Mouse (Mus musculus): ENCODE results near the gene B830017H08Rik. TPM values are rescaled to one million over a fixed set of nuclear protein-coding genes. Genes with fewer than 3 reads are reported as not detected.

The B830017H08Rik gene
- polyA plus RNA-seq, 1 experiment from 2014 or later: 0.37 TPM

- Histone ChIP-seq H3K4me1 (ENCODE audit: control insufficient read depth, insufficient read depth, low read length) (no peaks in the 10 kb centered on the region), H3K27me3 (ENCODE audit: control insufficient read depth, insufficient read depth, low read length) (peaks cover 12% of the 10 kb centered on the region), H3K4me3 (ENCODE audit: low read depth, low read length) (no peak overlapping the region), H3K9ac (ENCODE audit: low read length) (no peak overlapping the region), H3K9me3 (ENCODE audit: control insufficient read depth, low read length) (no peaks in the 10 kb centered on the region), H3K27ac (ENCODE audit: low read depth, low read length) (no peak overlapping the region), H3K36me3 (ENCODE audit: control insufficient read depth, insufficient read depth, low read length) (no peaks in the 10 kb centered on the region), H3K4me2 (no peak overlapping the region)
- ATAC-seq (ENCODE audit: low FRiP score) (no peak), DNase-seq (ENCODE audit: low spot score, missing footprints) (no peak)
- WGBS: 77% methylated on average over 2 of the region's 2 CpGs
Observed at GRCm38 (mm10) chr16:17826500-17826899, 6.4 kb upstream of the B830017H08Rik start.

DNA sequence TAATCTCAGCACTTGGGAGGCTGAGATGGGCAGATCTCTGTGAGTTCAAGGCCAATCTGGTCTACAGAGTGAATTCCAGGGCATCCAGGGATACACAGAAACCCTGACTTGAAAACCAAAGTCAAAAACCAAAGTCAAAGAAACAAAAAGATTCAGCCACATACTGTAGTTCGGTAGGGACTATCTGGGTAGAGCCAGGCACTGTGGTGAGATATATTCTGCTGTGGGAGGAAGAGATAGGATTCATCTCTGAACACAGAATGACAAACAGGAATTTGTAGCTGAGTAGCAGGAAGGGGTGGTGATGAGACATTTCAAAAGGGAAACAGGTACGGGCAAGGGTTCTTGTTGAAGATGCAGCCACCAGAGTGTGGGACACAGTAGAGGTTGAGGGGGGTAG is 4.7 kb upstream of the B830017H08Rik start:
- no peaks in the 10 kb centered on the region for H3K9me3 ChIP-seq (ENCODE audit: control insufficient read depth, low read length)
- H3K9ac ChIP-seq (ENCODE audit: low read length): no peak overlapping the region
- H3K4me1 ChIP-seq (ENCODE audit: control insufficient read depth, insufficient read depth, low read length): peaks cover 3% of the 10 kb centered on the region; the same call in 1 of the 2 replicates
- DNase-seq (ENCODE audit: low spot score, missing footprints) (no peak), ATAC-seq (ENCODE audit: low FRiP score) (no peak)
- H3K27ac ChIP-seq (ENCODE audit: low read depth, low read length): no peak overlapping the region
- 90% methylated on average over 2 of the region's 2 CpGs for WGBS
- H3K4me2 ChIP-seq: no peak overlapping the region
- H3K4me3 ChIP-seq (ENCODE audit: low read depth, low read length): no peak overlapping the region
- H3K27me3 ChIP-seq (ENCODE audit: control insufficient read depth, insufficient read depth, low read length): peaks cover 29% of the 10 kb centered on the region
- H3K36me3 ChIP-seq (ENCODE audit: control insufficient read depth, insufficient read depth, low read length): no peaks in the 10 kb centered on the region

- Histone ChIP-seq H3K4me2 (no peak overlapping the region), H3K9ac (ENCODE audit: low read length) (no peak overlapping the region), H3K4me3 (ENCODE audit: low read depth, low read length) (no peak overlapping the region), H3K27ac (ENCODE audit: low read depth, low read length) (no peak overlapping the region), H3K9me3 (ENCODE audit: control insufficient read depth, low read length) (no peaks in the 10 kb centered on the region), H3K27me3 (ENCODE audit: control insufficient read depth, insufficient read depth, low read length) (peaks cover 35% of the 10 kb centered on the region), H3K36me3 (ENCODE audit: control insufficient read depth, insufficient read depth, low read length) (no peaks in the 10 kb centered on the region), H3K4me1 (ENCODE audit: control insufficient read depth, insufficient read depth, low read length) (peaks cover 4% of the 10 kb centered on the region; the same call in 1 of the 2 replicates)
- 74% methylated on average over 3 of the region's 3 CpGs for WGBS
- ATAC-seq (ENCODE audit: low FRiP score): no peak
- no peak for DNase-seq (ENCODE audit: low spot score, missing footprints)
Observed at GRCm38 (mm10) chr16:17828867-17829266, 4.1 kb upstream of the B830017H08Rik start.

DNA sequence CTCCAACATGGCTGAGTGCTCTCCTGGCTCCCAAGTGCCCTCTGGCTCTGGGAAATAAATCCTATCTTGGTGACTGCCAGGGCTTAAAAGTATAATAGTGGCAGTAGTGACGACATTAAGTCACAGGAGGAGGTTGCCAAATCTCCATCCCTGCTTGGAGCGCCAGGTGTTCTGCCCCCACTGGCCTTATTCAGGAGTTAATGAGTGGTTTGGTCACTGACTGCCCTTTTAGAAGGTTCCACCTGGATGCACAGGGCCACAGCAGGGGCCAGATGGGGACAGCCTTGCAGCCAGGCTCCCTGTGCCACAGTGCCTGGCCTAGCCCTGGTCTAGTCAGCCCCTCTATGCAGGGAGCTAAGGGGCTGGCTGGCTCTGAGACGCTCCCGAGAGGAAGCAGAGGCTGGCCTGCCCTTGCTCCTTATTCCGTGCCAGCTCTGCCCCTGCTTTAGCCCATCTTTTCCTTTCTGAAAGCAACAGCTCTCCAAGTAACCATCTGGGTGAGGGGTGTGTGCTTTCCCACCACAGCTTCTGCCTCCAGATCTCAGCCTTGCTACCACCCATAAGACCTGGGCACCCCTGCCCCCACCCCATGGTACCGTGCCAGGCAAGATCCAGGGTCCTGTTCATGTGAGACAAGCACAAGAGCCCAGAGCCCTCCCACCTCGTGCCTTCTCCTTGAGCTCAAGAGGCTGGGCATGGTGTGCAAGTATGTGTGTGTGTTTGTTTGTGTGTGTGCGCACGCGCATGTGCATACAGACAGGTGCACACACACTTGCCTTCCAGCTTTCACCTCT is 2.3 kb upstream of the B830017H08Rik start:
- no peak for DNase-seq (ENCODE audit: low spot score, missing footprints)
- no peak overlapping the region for H3K4me3 ChIP-seq (ENCODE audit: low read depth, low read length)
- 55% methylated on average over 10 of the region's 10 CpGs for WGBS

DNA sequence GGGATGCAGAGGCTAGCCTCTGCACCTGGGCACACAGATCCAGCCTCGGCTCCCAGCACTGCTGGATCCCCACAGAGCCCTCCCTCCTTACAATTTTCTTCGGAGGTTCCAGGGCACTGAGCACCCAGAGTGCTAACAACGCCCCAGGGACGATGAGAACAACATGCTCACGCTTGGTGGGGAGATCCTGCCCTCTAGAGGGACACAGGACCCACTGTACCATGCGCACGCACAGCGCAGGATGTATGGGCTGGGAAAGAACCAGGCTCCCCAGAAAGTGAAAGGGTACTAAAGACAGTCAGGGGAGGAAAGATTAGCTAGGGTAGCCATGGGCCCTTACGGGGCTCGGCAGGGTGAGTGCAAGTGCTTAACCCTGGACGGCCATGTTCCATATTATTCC is 1.1 kb upstream of the B830017H08Rik start:
- H3K4me2 ChIP-seq: no peak overlapping the region
- H3K27me3 ChIP-seq (ENCODE audit: control insufficient read depth, insufficient read depth, low read length): peaks cover 62% of the 10 kb centered on the region
- H3K4me1 ChIP-seq (ENCODE audit: control insufficient read depth, insufficient read depth, low read length): peaks cover 6% of the 10 kb centered on the region
- ATAC-seq (ENCODE audit: low FRiP score) (no peak), DNase-seq (ENCODE audit: low spot score, missing footprints) (no peak)
- no peak overlapping the region for H3K9ac ChIP-seq (ENCODE audit: low read length)
- no peaks in the 10 kb centered on the region for H3K36me3 ChIP-seq (ENCODE audit: control insufficient read depth, insufficient read depth, low read length)
- 13% methylated on average over 11 of the region's 11 CpGs for WGBS
- H3K27ac ChIP-seq (ENCODE audit: low read depth, low read length): no peak overlapping the region
- H3K9me3 ChIP-seq (ENCODE audit: control insufficient read depth, low read length): no peaks in the 10 kb centered on the region
- H3K4me3 ChIP-seq (ENCODE audit: low read depth, low read length): no peak overlapping the region

More for the DNA sequence above, 2.3 kb upstream of the B830017H08Rik start:
- peaks cover 6% of the 10 kb centered on the region for H3K4me1 ChIP-seq (ENCODE audit: control insufficient read depth, insufficient read depth, low read length)
- H3K4me2 ChIP-seq: no peak overlapping the region
- no peak overlapping the region for H3K9ac ChIP-seq (ENCODE audit: low read length)
- no peaks in the 10 kb centered on the region for H3K9me3 ChIP-seq (ENCODE audit: control insufficient read depth, low read length)
- no peaks in the 10 kb centered on the region for H3K36me3 ChIP-seq (ENCODE audit: control insufficient read depth, insufficient read depth, low read length)
- H3K27ac ChIP-seq (ENCODE audit: low read depth, low read length): no peak overlapping the region
- peaks cover 52% of the 10 kb centered on the region for H3K27me3 ChIP-seq (ENCODE audit: control insufficient read depth, insufficient read depth, low read length)
- no peak for ATAC-seq (ENCODE audit: low FRiP score)

DNA sequence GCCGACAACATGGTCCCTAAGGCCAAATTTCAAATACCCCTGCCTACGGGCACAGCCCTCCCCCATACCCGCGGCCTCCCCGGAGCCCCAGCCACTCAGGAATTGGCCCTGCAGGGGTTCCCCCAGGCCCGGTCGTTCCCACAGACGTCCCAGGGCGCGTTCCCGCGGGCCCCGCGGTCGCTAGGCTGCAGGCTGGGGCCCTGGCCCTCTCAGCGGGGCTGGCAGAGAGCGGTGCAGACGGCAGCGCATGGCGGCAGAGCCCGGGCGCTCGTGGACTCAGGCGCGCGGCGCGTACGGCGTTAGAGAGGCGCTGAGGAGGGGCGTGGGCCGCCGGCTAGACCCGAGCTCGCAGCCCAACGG is 380 bp downstream of the B830017H08Rik start:
- peak; percentile 68 for ATAC-seq (ENCODE audit: low FRiP score)
- H3K27me3 ChIP-seq (ENCODE audit: control insufficient read depth, insufficient read depth, low read length): peaks cover 62% of the 10 kb centered on the region
- no peaks in the 10 kb centered on the region for H3K9me3 ChIP-seq (ENCODE audit: control insufficient read depth, low read length)
- under 1% methylated on average over 37 of the region's 37 CpGs for WGBS
- H3K36me3 ChIP-seq (ENCODE audit: control insufficient read depth, insufficient read depth, low read length): no peaks in the 10 kb centered on the region
- peak overlapping the region; percentile 57 for H3K4me3 ChIP-seq (ENCODE audit: low read depth, low read length)
- no peak overlapping the region for H3K27ac ChIP-seq (ENCODE audit: low read depth, low read length)
- DNase-seq (ENCODE audit: low spot score, missing footprints): peak; percentile 93
- peak overlapping the region; percentile 37 for H3K9ac ChIP-seq (ENCODE audit: low read length)
- peak overlapping the region; percentile 59 for H3K4me2 ChIP-seq
- peaks cover 6% of the 10 kb centered on the region for H3K4me1 ChIP-seq (ENCODE audit: control insufficient read depth, insufficient read depth, low read length)

DNA sequence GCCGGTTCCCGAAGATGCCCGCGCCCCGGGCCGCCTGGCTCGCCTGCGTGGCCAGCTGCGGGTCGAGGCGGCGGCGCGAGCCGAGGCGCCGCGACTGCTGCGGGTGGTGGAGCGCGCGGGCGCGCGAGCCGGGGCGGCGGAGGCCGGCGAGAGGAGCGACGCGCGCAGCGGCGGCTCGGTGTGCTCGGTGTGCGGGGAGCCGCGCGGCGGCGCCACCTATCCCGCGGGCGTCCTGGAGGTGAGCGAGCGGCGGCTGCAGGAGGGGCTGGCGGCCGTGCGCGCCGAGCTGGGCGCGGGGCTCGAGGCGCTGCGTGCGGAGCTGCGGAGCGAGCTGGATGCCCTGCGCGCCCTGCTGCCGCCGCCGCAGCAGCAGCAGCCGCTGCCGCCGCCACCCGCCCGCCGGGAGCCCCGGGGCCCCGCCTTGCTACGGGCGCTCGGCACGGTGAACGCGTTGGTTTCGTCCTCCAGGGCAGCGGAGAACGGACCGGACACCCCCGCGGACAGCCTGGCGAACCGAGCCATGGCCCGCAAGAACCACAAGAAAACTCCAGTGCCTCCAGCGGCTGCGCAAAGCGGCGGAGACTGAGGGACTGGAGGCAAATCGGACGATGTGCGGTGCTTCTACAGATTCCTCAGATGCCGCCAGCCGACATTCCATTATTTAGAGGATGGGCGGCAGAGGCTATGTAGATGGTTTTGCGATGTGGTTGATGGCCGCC is 919 bp downstream of the B830017H08Rik start:
- H3K9me3 ChIP-seq (ENCODE audit: control insufficient read depth, low read length): no peaks in the 10 kb centered on the region
- H3K27me3 ChIP-seq (ENCODE audit: control insufficient read depth, insufficient read depth, low read length): peaks cover 64% of the 10 kb centered on the region
- H3K4me2 ChIP-seq: peak overlapping the region; percentile 59
- peak overlapping the region; percentile 37 for H3K9ac ChIP-seq (ENCODE audit: low read length)
- DNase-seq (ENCODE audit: low spot score, missing footprints) (peak; percentile 95), ATAC-seq (ENCODE audit: low FRiP score) (peak; percentile 70)
- H3K4me3 ChIP-seq (ENCODE audit: low read depth, low read length): peak overlapping the region; percentile 57
- WGBS: under 1% methylated on average over 70 of the region's 103 CpGs
- peaks cover 6% of the 10 kb centered on the region for H3K4me1 ChIP-seq (ENCODE audit: control insufficient read depth, insufficient read depth, low read length)
- no peak overlapping the region for H3K27ac ChIP-seq (ENCODE audit: low read depth, low read length)
- H3K36me3 ChIP-seq (ENCODE audit: control insufficient read depth, insufficient read depth, low read length): no peaks in the 10 kb centered on the region

DNA sequence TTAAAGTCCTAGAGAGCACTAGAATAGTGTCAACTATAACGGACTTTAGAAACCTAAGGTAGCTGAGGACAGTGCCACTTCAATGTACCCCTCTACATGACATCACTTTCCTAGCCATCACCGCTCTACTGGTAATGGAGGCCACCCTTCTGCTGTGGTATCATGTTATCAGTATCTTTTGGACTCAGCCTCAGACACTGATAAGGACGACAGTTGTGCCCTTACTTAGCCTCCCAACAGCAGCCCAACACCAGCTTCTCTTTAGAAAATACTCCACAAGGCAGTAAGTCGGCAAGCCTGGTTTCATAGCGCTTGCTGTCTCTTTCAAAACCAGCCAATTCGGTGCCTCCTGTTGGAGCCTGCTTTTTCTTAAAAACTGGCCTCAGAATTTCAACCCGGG is 1.6 kb downstream of the B830017H08Rik start:
- DNase-seq (ENCODE audit: low spot score, missing footprints) (peak; percentile 90), ATAC-seq (ENCODE audit: low FRiP score) (no peak)
- Histone ChIP-seq H3K9ac (ENCODE audit: low read length) (no peak overlapping the region), H3K4me2 (peak overlapping the region; percentile 59), H3K27ac (ENCODE audit: low read depth, low read length) (no peak overlapping the region), H3K4me3 (ENCODE audit: low read depth, low read length) (no peak overlapping the region), H3K36me3 (ENCODE audit: control insufficient read depth, insufficient read depth, low read length) (no peaks in the 10 kb centered on the region), H3K9me3 (ENCODE audit: control insufficient read depth, low read length) (no peaks in the 10 kb centered on the region), H3K27me3 (ENCODE audit: control insufficient read depth, insufficient read depth, low read length) (peaks cover 64% of the 10 kb centered on the region), H3K4me1 (ENCODE audit: control insufficient read depth, insufficient read depth, low read length) (peaks cover 6% of the 10 kb centered on the region)
- WGBS: 55% methylated on average over 7 of the region's 7 CpGs

- DNase-seq (ENCODE audit: low spot score, missing footprints) (no peak), ATAC-seq (ENCODE audit: low FRiP score) (no peak)
- Histone ChIP-seq H3K9me3 (ENCODE audit: control insufficient read depth, low read length) (no peaks in the 10 kb centered on the region), H3K4me1 (ENCODE audit: control insufficient read depth, insufficient read depth, low read length) (peaks cover 6% of the 10 kb centered on the region), H3K36me3 (ENCODE audit: control insufficient read depth, insufficient read depth, low read length) (no peaks in the 10 kb centered on the region), H3K27ac (ENCODE audit: low read depth, low read length) (no peak overlapping the region), H3K4me2 (no peak overlapping the region), H3K9ac (ENCODE audit: low read length) (no peak overlapping the region), H3K27me3 (ENCODE audit: control insufficient read depth, insufficient read depth, low read length) (peaks cover 63% of the 10 kb centered on the region), H3K4me3 (ENCODE audit: low read depth, low read length) (no peak overlapping the region)
- WGBS: 51% methylated on average over 13 of the region's 13 CpGs
Observed at GRCm38 (mm10) chr16:17835481-17835880, 2.6 kb downstream of the B830017H08Rik start.
